Mouse (Mus musculus) subcutaneous adipose tissue, adult 2 months (tissue): ENCODE results near the gene Lrrc15. TPM values are rescaled to one million over a fixed set of nuclear protein-coding genes. Genes with fewer than 3 reads are reported as not detected.

ENCODE experiments used
- polyA plus RNA-seq: library from polyadenylated mRNA; depleted of rRNA; stranded (reverse); fragments of >200 nt; gene quantifications from 2 replicates; pipeline ENCODE4 v1.2.3, GENCODE M21; 2012; ENCODE audit warnings: low replicate concordance; rRNA removed

Gene Lrrc15
- polyA plus RNA-seq, result 0.30 and 0.39 TPM in 2 replicates

GRCm38 (mm10) chr16:30282844-30283495 is at the start of gene Lrrc15:
TSS of gene Lrrc15 (minus strand) at chr16:30283256.

GRCm38 (mm10) chr16:30310647-30311046 is 27.6 kb upstream of the Lrrc15 start, which contains the start of gene Gp5:
TSS of gene Gp5 (minus strand) at chr16:30310779.

GRCm38 (mm10) chr16:30267359-30267758 is 15.7 kb downstream of the Lrrc15 start, which contains the start of gene Cpn2:
TSS of gene Cpn2 (minus strand) at chr16:30267499.

Other genes starting within 250 kb of the Lrrc15 start
- 27.4 and 57.1 TPM in 2 replicates for gene Hes1, start 218.9 kb downstream of the Lrrc15 start, polyA plus RNA-seq
- 0.35 and 1.1 TPM in 2 replicates for gene Cpn2, start 15.8 kb downstream of the Lrrc15 start, polyA plus RNA-seq
- 0.14 and 0.23 TPM in 2 replicates for gene Gp5, start 27.5 kb upstream of the Lrrc15 start, polyA plus RNA-seq
- 25.0 and 25.8 TPM in 2 replicates for gene Atp13a3, start 122.7 kb upstream of the Lrrc15 start, polyA plus RNA-seq